Mouse (Mus musculus) ES-E14 (cell line): ENCODE data around the gene Pafah1b3. TPM values are rescaled to one million over a fixed set of nuclear protein-coding genes. Genes with fewer than 3 reads are reported as not detected.

ENCODE experiments used
- DNase-seq: peaks from one replicate; pipeline ENCODE4 v3.0.0-alpha.2; 2013; ENCODE audit warnings: low read depth, low spot score
- H3K27ac ChIP-seq: 2 replicates; pipeline ENCODE4 v1.5.1; 2012; ENCODE audit warnings: low read depth, mild to moderate bottlenecking, low read length, moderate library complexity, mixed read lengths; ENCODE audit not compliant: poor library complexity, insufficient read depth, severe bottlenecking
- H3K36me3 ChIP-seq: 2 replicates; pipeline ENCODE4 v1.6.1; 2012; ENCODE audit warnings: mild to moderate bottlenecking, low read length, moderate library complexity, mixed read lengths; ENCODE audit not compliant: control insufficient read depth, poor library complexity, insufficient read depth, severe bottlenecking
- H3K4me1 ChIP-seq, 2 experiments: fragments of 150-350 bp in 1 of 2; sonication (generic) in 1 of 2; 2 replicates each; pipeline ENCODE4 v1.6.1; 2012; ENCODE audit warnings: low read length in 2 of 2, mild to moderate bottlenecking in 1 of 2, mixed read lengths in 1 of 2; ENCODE audit not compliant: control insufficient read depth in 2 of 2, insufficient read depth in 2 of 2, poor library complexity in 1 of 2
- H3K4me3 ChIP-seq, 2 experiments: fragments of 150-350 bp in 1 of 2; sonication (generic) in 1 of 2; 2 replicates each; pipeline ENCODE4 v1.5.1; 2012; ENCODE audit warnings: low read length in 2 of 2, low read depth in 1 of 2, mild to moderate bottlenecking in 1 of 2, mixed read lengths in 1 of 2; ENCODE audit not compliant: insufficient read depth in 1 of 2, poor library complexity in 1 of 2, severe bottlenecking in 1 of 2
- H3K9ac ChIP-seq: 2 replicates; pipeline ENCODE4 v1.6.1; 2012; ENCODE audit warnings: low read depth, mild to moderate bottlenecking, low read length, mixed read lengths; ENCODE audit not compliant: poor library complexity, insufficient read depth, severe bottlenecking
- H3K9me3 ChIP-seq: fragments of 150-350 bp; sonication (generic); 2 replicates; pipeline ENCODE4 v1.6.1; 2012; ENCODE audit warnings: low read depth, mild to moderate bottlenecking, low read length; ENCODE audit not compliant: control insufficient read depth, insufficient read depth
- CHD2 ChIP-seq: IDR thresholded peaks from 2 replicates; pipeline ENCODE4 v1.6.1; 2014; ENCODE audit warnings: mild to moderate bottlenecking, low read depth, low read length, inconsistent platforms
- HCFC1 ChIP-seq: IDR thresholded peaks from 2 replicates; pipeline ENCODE4 v1.6.1; 2012; ENCODE audit warnings: low read length, inconsistent platforms, borderline replicate concordance; ENCODE audit not compliant: insufficient read depth
- MAFK ChIP-seq: IDR thresholded peaks from 2 replicates; pipeline ENCODE4 v1.6.1; 2014; ENCODE audit warnings: mild to moderate bottlenecking, low read depth, low read length, inconsistent platforms; ENCODE audit not compliant: insufficient read depth
- ZC3H11A ChIP-seq: IDR thresholded peaks from 2 replicates; pipeline ENCODE4 v1.6.1; 2012; ENCODE audit warnings: low read depth, mild to moderate bottlenecking, inconsistent platforms, low read length, borderline replicate concordance
- ZNF384 ChIP-seq: IDR thresholded peaks from 2 replicates; pipeline ENCODE4 v1.6.1; 2012; ENCODE audit warnings: low read depth, low read length, inconsistent platforms
- in situ Hi-C, 2 experiments: fragments of 600-800 bp; cut with MboI; formaldehyde crosslinking; loops; one replicate each; pipeline ENCODE4 v1.15.1; 2025; ENCODE audit warnings: low sequenced_read_pairs in 2 of 2, inconsistent platforms in 1 of 2; ENCODE audit not compliant: unreplicated experiment in 2 of 2
- total RNA-seq: library from RNA; depleted of rRNA; stranded (reverse); fragments of 300-350 nt; gene quantifications from 2 replicates; pipeline ENCODE4 v1.2.3, GENCODE M21; 2012

Gene Pafah1b3
- total RNA-seq, 1 experiment, result 76.5 TPM

DNA sequence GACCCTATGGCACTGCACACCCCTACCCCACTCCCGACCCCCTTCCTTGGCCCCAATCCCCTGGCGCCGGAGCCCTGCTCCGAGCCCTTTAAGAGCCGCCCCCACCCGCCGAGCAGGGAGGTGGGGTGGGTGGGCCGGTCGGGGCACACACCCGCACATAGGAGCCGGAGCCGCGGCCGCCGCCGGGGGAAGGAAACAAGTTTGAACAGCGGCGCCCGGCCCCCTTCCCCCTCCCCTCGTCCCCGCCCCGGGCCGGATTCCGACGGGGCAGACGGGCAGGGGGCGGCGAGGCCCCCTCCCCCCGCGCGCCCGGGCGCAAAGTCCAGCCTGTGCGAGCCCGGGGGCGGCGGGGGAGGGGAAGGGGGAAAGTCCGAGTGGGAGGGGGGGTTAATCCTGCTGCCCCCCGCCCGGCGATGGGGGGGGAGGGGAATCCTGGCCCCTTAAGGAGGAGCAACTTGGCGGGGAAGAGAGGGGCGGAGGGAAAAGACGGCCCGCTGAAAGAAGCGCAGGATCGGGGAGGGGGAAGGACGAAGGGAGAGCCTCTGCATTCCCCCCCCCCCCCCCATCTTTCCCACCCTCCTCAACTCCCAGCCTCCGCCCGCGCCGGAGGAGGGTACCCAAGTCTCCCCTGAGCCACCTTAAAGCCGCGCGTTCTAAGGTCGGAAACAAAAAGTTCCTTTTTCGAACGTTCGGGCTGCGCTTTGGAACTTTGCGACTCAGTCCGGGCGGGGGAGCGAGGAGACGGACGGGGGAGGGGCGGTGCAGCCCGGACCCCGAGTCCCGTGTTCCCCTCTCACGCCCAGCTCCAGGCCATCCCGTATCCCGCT is 48.3 kb downstream of the Pafah1b3 start:
- peak overlapping the region; percentile 92 to 98 for H3K4me3 ChIP-seq
- in situ Hi-C loops, result no loop called here
- DNase-seq, result peak; percentile 68
- peak overlapping the region; percentile 94 for H3K27ac ChIP-seq
- peaks cover 24% of the 10 kb centered on the region for H3K36me3 ChIP-seq
- peaks cover 3 to 22% of the 10 kb centered on the region in 2 experiments for H3K4me1 ChIP-seq
- no peaks in the 10 kb centered on the region for H3K9me3 ChIP-seq
- TF ChIP-seq CHD2, result no peak
- TF ChIP-seq ZC3H11A, result no peak
- TF ChIP-seq ZNF384, result no peak
- TF ChIP-seq HCFC1, result no peak
- TF ChIP-seq MAFK, result no peak
- peak overlapping the region; percentile 91 for H3K9ac ChIP-seq

DNA sequence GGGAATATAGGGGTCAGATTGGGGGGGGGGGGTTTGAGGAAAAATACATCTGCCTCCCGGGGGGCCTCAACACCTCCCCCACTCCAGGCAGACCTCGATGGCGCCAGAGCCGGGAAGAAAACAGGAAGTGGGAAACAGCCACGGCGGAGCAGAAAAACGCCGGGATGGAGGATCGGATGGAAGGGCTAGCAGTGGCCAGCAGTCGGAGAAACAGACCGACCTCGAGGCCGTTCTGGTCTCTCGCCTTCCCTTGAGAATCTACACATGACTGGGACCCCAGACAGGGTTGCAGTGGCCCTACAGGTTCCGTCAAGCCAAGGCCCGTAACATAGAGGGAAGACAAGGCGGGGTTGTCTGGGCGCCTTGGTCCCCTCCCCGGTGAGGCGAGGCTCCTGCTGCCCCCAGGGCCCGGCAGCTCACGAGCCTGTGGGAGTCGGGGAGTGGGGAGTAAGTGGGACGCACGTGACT is 48.9 kb downstream of the Pafah1b3 start:
- DNase-seq, result no peak
- Histone ChIP-seq H3K4me3 (peak overlapping the region; percentile 92 to 98), H3K27ac (peak overlapping the region; percentile 94), H3K9me3 (no peaks in the 10 kb centered on the region), H3K9ac (peak overlapping the region; percentile 91), H3K36me3 (peaks cover 29% of the 10 kb centered on the region), H3K4me1 (peaks cover 3 to 26% of the 10 kb centered on the region in 2 experiments)
- TF ChIP-seq MAFK (no peak), HCFC1 (no peak), ZNF384 (no peak), CHD2 (no peak), ZC3H11A (no peak)
- in situ Hi-C loops, result no loop called here

GRCm38 (mm10) chr7:25248018-25248647 is 49.7 kb downstream of the Pafah1b3 start:
- peaks cover 3 to 31% of the 10 kb centered on the region in 2 experiments for H3K4me1 ChIP-seq
- H3K9me3 ChIP-seq, result no peaks in the 10 kb centered on the region
- H3K27ac ChIP-seq, result peak overlapping the region; percentile 94; the same call in 1 of the 2 replicates
- no peak for TF ChIP-seq CHD2
- no peak for TF ChIP-seq HCFC1
- no peak for TF ChIP-seq ZC3H11A
- TF ChIP-seq ZNF384, result no peak
- no peak for TF ChIP-seq MAFK
- H3K4me3 ChIP-seq, result peak overlapping the region; percentile 92 to 98
- DNase-seq, result no peak
- in situ Hi-C loops, result no loop called here
- H3K9ac ChIP-seq, result peak overlapping the region; percentile 91
- peaks cover 34% of the 10 kb centered on the region for H3K36me3 ChIP-seq

GRCm38 (mm10) chr7:25247498-25247897 is 50.3 kb downstream of the Pafah1b3 start:
- DNase-seq, result no peak
- in situ Hi-C loops, result no loop called here
- H3K27ac ChIP-seq, result no peak overlapping the region; the same call in 1 of the 2 replicates
- no peaks in the 10 kb centered on the region for H3K9me3 ChIP-seq
- H3K4me1 ChIP-seq, result peaks cover 3 to 35% of the 10 kb centered on the region in 2 experiments
- no peak for TF ChIP-seq ZC3H11A
- peak overlapping the region; percentile 92 to 98; a peak in 3 of 4 replicates for H3K4me3 ChIP-seq
- peaks cover 40% of the 10 kb centered on the region for H3K36me3 ChIP-seq
- H3K9ac ChIP-seq, result peak overlapping the region; percentile 91; the same call in 1 of the 2 replicates
